Mouse (Mus musculus) MEL (cell line): ENCODE results near the gene Dcaf4. TPM values are rescaled to one million over a fixed set of nuclear protein-coding genes. Genes with fewer than 3 reads are reported as not detected.

ENCODE experiments used
- DNase-seq: peaks from one replicate; pipeline ENCODE4 v3.0.0; 2011; ENCODE audit warnings: low read depth, low spot score
- H3K27ac ChIP-seq: 2 replicates; pipeline ENCODE4 v1.5.1; 2012; ENCODE audit warnings: low read depth, mild to moderate bottlenecking, control low read depth, low read length, moderate library complexity; ENCODE audit not compliant: control insufficient read depth
- H3K27me3 ChIP-seq, 2 experiments: fragments of 150-350 bp in 1 of 2; sonication (generic) in 1 of 2; 2 replicates each; pipeline ENCODE4 v1.6.1; 2012; ENCODE audit warnings: low read length in 2 of 2, mild to moderate bottlenecking in 2 of 2, improper control_type of control experiment in 1 of 2, moderate library complexity in 1 of 2; ENCODE audit not compliant: insufficient read depth in 2 of 2, control insufficient read depth in 1 of 2
- H3K36me3 ChIP-seq, 2 experiments: 2 replicates each; pipeline ENCODE4 v1.6.1; 2012 to 2014; ENCODE audit warnings: low read length in 2 of 2, improper control_type of control experiment in 1 of 2, inconsistent platforms in 1 of 2, mild to moderate bottlenecking in 1 of 2; ENCODE audit not compliant: insufficient read depth in 2 of 2, control insufficient read depth in 1 of 2
- H3K4me1 ChIP-seq, 2 experiments: fragments of 150-350 bp in 1 of 2; sonication (generic) in 1 of 2; 2 replicates each; pipeline ENCODE4 v1.6.1; 2012; ENCODE audit warnings: low read length in 2 of 2, improper control_type of control experiment in 1 of 2, mild to moderate bottlenecking in 1 of 2; ENCODE audit not compliant: insufficient read depth in 2 of 2, control insufficient read depth in 1 of 2
- H3K4me3 ChIP-seq, 2 experiments: fragments of 150-350 bp in 1 of 2; sonication (generic) in 1 of 2; 2 replicates each; pipeline ENCODE4 v1.5.1; 2012; ENCODE audit warnings: low read depth in 2 of 2, low read length in 2 of 2, mild to moderate bottlenecking in 2 of 2, moderate library complexity in 2 of 2, control low read depth in 1 of 2, improper control_type of control experiment in 1 of 2; ENCODE audit not compliant: control insufficient read depth in 1 of 2, insufficient read depth in 1 of 2
- H3K79me2 ChIP-seq: 2 replicates; pipeline ENCODE4 v1.6.1; 2012; ENCODE audit warnings: mild to moderate bottlenecking, low read length, moderate library complexity; ENCODE audit not compliant: control insufficient read depth, poor library complexity, insufficient read depth
- H3K9ac ChIP-seq: 2 replicates; pipeline ENCODE4 v1.6.1; 2012; ENCODE audit warnings: low read depth, mild to moderate bottlenecking, control low read depth, low read length, moderate library complexity; ENCODE audit not compliant: control insufficient read depth, poor library complexity, severe bottlenecking
- H3K9me3 ChIP-seq: fragments of 150-350 bp; sonication (generic); replicated peaks from 2 replicates; pipeline ENCODE4 v1.6.1; 2012; ENCODE audit warnings: mild to moderate bottlenecking, low read length, improper control_type of control experiment, moderate library complexity; ENCODE audit not compliant: insufficient read depth
- BHLHE40 ChIP-seq: IDR thresholded peaks from 2 replicates; pipeline ENCODE4 v1.6.1; 2012; ENCODE audit warnings: low read depth, mild to moderate bottlenecking, inconsistent platforms, low read length, improper control_type of control experiment, borderline replicate concordance
- CHD1 ChIP-seq: IDR thresholded peaks from 2 replicates; pipeline ENCODE4 v1.6.1; 2012; ENCODE audit warnings: low read depth, mild to moderate bottlenecking, inconsistent platforms, low read length, improper control_type of control experiment
- CTCF ChIP-seq, 3 experiments: IDR thresholded peaks in 2 of 3; conservative IDR thresholded peaks in 1 of 3; 2 replicates each; pipeline ENCODE4 v1.5.1; 2011 to 2012; ENCODE audit warnings: low read length in 3 of 3, low read depth in 2 of 3, mild to moderate bottlenecking in 2 of 3, improper control_type of control experiment in 1 of 3, inconsistent platforms in 1 of 3, mixed read lengths in 1 of 3, moderate library complexity in 1 of 3; ENCODE audit not compliant: control insufficient read depth in 1 of 3, insufficient read depth in 1 of 3, poor library complexity in 1 of 3, severe bottlenecking in 1 of 3
- ELF1 ChIP-seq: IDR thresholded peaks from 2 replicates; pipeline ENCODE4 v1.6.1; 2014; ENCODE audit warnings: low read depth, mild to moderate bottlenecking, inconsistent platforms, low read length, improper control_type of control experiment, moderate library complexity
- ETS1 ChIP-seq: IDR thresholded peaks from 2 replicates; pipeline ENCODE4 v1.6.1; 2012; ENCODE audit warnings: low read depth, mild to moderate bottlenecking, inconsistent platforms, low read length, improper control_type of control experiment, moderate library complexity
- GABPA ChIP-seq: IDR thresholded peaks from 2 replicates; pipeline ENCODE4 v1.6.1; 2012; ENCODE audit warnings: low read depth, mild to moderate bottlenecking, inconsistent platforms, low read length, improper control_type of control experiment, moderate library complexity
- JUND ChIP-seq: IDR thresholded peaks from 2 replicates; pipeline ENCODE4 v1.6.1; 2011; ENCODE audit warnings: low read depth, mild to moderate bottlenecking, improper control_type of control experiment, low read length
- KAT2A ChIP-seq: conservative IDR thresholded peaks from 2 replicates; pipeline ENCODE4 v1.6.1; 2012; ENCODE audit warnings: low read depth, low read length, improper control_type of control experiment, inconsistent platforms
- MAFK ChIP-seq: IDR thresholded peaks from 2 replicates; pipeline ENCODE4 v1.6.1; 2011; ENCODE audit warnings: low read depth, mild to moderate bottlenecking, low read length, improper control_type of control experiment, borderline replicate concordance
- MAZ ChIP-seq: IDR thresholded peaks from 2 replicates; pipeline ENCODE4 v1.6.1; 2012; ENCODE audit warnings: low read depth, mild to moderate bottlenecking, inconsistent platforms, low read length, improper control_type of control experiment
- MXI1 ChIP-seq: IDR thresholded peaks from 2 replicates; pipeline ENCODE4 v1.6.1; 2011; ENCODE audit warnings: mild to moderate bottlenecking, low read depth, low read length, improper control_type of control experiment
- MYB ChIP-seq: IDR thresholded peaks from 2 replicates; pipeline ENCODE4 v1.6.1; 2011; ENCODE audit warnings: mild to moderate bottlenecking, low read depth, low read length, improper control_type of control experiment
- NRF1 ChIP-seq: IDR thresholded peaks from 2 replicates; pipeline ENCODE4 v1.6.1; 2014; ENCODE audit warnings: low read depth, mild to moderate bottlenecking, inconsistent platforms, low read length, improper control_type of control experiment, moderate library complexity; ENCODE audit not compliant: poor library complexity, insufficient read depth, severe bottlenecking
- POLR2A ChIP-seq, 2 experiments: IDR thresholded peaks; 2 replicates each; pipeline ENCODE4 v1.6.1; 2011 to 2012; ENCODE audit warnings: low read length in 2 of 2, mild to moderate bottlenecking in 2 of 2, control low read depth in 1 of 2, improper control_type of control experiment in 1 of 2, low read depth in 1 of 2, moderate library complexity in 1 of 2; ENCODE audit not compliant: control insufficient read depth in 1 of 2, insufficient read depth in 1 of 2, poor library complexity in 1 of 2
- POLR2AphosphoS2 ChIP-seq: IDR thresholded peaks from 2 replicates; pipeline ENCODE4 v1.6.1; 2011; ENCODE audit warnings: low read length, improper control_type of control experiment
- POLR2AphosphoS5 ChIP-seq: IDR thresholded peaks from 2 replicates; pipeline ENCODE4 v1.6.1; 2012; ENCODE audit warnings: low read depth, borderline replicate concordance, mild to moderate bottlenecking, inconsistent platforms, low read length, moderate library complexity, mixed read lengths
- RAD21 ChIP-seq: IDR thresholded peaks from 2 replicates; pipeline ENCODE4 v1.6.1; 2011; ENCODE audit warnings: mild to moderate bottlenecking, low read depth, low read length, improper control_type of control experiment
- RCOR1 ChIP-seq: IDR thresholded peaks from 2 replicates; pipeline ENCODE4 v1.6.1; 2012; ENCODE audit warnings: low read depth, mild to moderate bottlenecking, inconsistent platforms, low read length, improper control_type of control experiment
- SIN3A ChIP-seq: IDR thresholded peaks from 2 replicates; pipeline ENCODE4 v1.6.1; 2012; ENCODE audit warnings: low read length, improper control_type of control experiment, inconsistent platforms
- SMC3 ChIP-seq: IDR thresholded peaks from 2 replicates; pipeline ENCODE4 v1.6.1; 2011; ENCODE audit warnings: low read depth, low read length, improper control_type of control experiment
- TAL1 ChIP-seq: IDR thresholded peaks from 2 replicates; pipeline ENCODE4 v1.6.1; 2012; ENCODE audit warnings: mild to moderate bottlenecking, inconsistent platforms, low read length, moderate library complexity, mixed read lengths
- TBP ChIP-seq: IDR thresholded peaks from 2 replicates; pipeline ENCODE4 v1.8.0; 2011; ENCODE audit warnings: low read depth, low read length, improper control_type of control experiment
- USF1 ChIP-seq: IDR thresholded peaks from 2 replicates; pipeline ENCODE4 v1.6.1; 2014; ENCODE audit warnings: low read depth, mild to moderate bottlenecking, inconsistent platforms, low read length, improper control_type of control experiment, moderate library complexity
- ZC3H11A ChIP-seq: IDR thresholded peaks from 2 replicates; pipeline ENCODE4 v1.6.1; 2012; ENCODE audit warnings: low read depth, mild to moderate bottlenecking, inconsistent platforms, low read length, improper control_type of control experiment
- ZKSCAN1 ChIP-seq: IDR thresholded peaks from 2 replicates; pipeline ENCODE4 v1.6.1; 2012; ENCODE audit warnings: low read depth, mild to moderate bottlenecking, inconsistent platforms, low read length, improper control_type of control experiment, moderate library complexity
- ZNF384 ChIP-seq: IDR thresholded peaks from 2 replicates; pipeline ENCODE4 v1.6.1; 2012; ENCODE audit warnings: low read depth, mild to moderate bottlenecking, inconsistent platforms, low read length, improper control_type of control experiment
- polyA plus RNA-seq, 2 experiments: library from polyadenylated mRNA; stranded (reverse) in 1 of 2; unstranded in 1 of 2; fragments of >175 nt in 1 of 2; fragments of >200 nt in 1 of 2; gene quantifications; 2 replicates each; pipeline versions ENCODE4 v1.2.1 to v1.2.4; 2012; ENCODE audit warnings: low replicate concordance in 2 of 2, low read depth in 1 of 2; ENCODE audit not compliant: insufficient read length in 2 of 2, insufficient read depth in 1 of 2, missing spikeins in 1 of 2
- total RNA-seq: library from RNA; depleted of rRNA; stranded (reverse); fragments of 300-350 nt; gene quantifications from 2 replicates; pipeline ENCODE4 v1.2.3, GENCODE M21; 2012

Gene Dcaf4
- total and polyA plus RNA-seq, 3 experiments = 25.7 to 35.9 TPM; not detected in 1

DNA sequence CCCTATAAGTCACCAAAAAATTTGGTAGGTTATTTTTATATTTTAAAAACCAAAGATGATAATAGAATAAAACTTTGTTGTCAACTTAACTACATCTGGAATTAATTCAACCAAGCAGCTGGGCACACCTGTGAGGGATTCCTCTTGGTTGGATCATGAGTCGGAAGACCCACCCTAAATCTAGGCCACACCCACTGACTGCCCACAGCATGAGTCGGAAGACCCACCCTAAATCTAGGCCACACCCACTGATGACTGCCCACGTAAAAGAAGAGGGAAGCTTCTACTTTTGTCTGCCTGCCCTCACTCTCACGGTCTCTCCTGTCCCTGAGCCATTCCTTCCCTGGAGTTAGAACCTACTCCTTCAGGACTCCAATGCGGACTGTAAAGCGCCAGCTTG, 39.9 kb downstream of the Dcaf4 start:
- TF ChIP-seq BHLHE40 (no peak), USF1 (no peak), POLR2AphosphoS5 (no peak), MXI1 (no peak), NRF1 (no peak), RCOR1 (no peak), MYB (no peak), GABPA (no peak), RAD21 (no peak), ZC3H11A (no peak), CTCF (IDR thresholded peaks at IDR 0.05 in 2 of 3, conservative IDR thresholded peaks at IDR 0.05 in 1 of 3; ENCODE audit: control insufficient read depth in 1 of 3, insufficient read depth in 1 of 3, low read depth in 2 of 3, low read length in 3 of 3, poor library complexity in 1 of 3, severe bottlenecking in 1 of 3) (no peak), KAT2A (no peak), MAFK (no peak), ETS1 (no peak), MAZ (no peak), POLR2A (IDR thresholded peaks at IDR 0.05; ENCODE audit: control insufficient read depth in 1 of 2, insufficient read depth in 1 of 2, low read depth in 1 of 2, low read length in 2 of 2, poor library complexity in 1 of 2) (no peak), SMC3 (no peak), ZNF384 (no peak), JUND (no peak)
- no peaks in the 10 kb centered on the region for H3K27me3 ChIP-seq
- no peaks in the 10 kb centered on the region for H3K79me2 ChIP-seq
- H3K27ac ChIP-seq = no peak overlapping the region
- peak; percentile 71 for DNase-seq
- no peak overlapping the region for H3K4me3 ChIP-seq
- no peak overlapping the region for H3K9ac ChIP-seq
- H3K36me3 ChIP-seq = no peaks in the 10 kb centered on the region; a peak in 1 of 4 replicates
- no peaks in the 10 kb centered on the region for H3K4me1 ChIP-seq
- H3K9me3 ChIP-seq = no peaks in the 10 kb centered on the region

DNA sequence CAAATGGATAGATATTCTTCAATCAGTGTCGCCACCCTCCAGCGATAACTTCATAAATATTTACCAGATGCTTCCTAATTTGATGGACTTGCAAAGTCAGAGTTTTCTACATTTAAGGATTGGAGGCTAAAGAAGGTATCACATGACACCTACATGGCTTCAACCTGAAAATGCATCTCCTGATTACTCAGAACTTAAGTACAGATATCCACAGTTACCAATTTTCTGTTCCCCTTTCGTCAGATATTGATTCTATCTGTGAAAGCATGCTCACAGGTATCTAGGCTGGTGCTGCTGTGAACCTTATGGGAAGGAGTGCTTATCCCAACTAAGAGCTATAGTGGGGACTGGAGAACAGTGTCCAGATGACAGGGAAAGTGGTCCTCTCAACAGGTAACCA, 42.3 kb downstream of the Dcaf4 start:
- no peak overlapping the region for H3K9ac ChIP-seq
- H3K36me3 ChIP-seq = peaks cover 0 to 2% of the 10 kb centered on the region in 2 experiments; a peak in 1 of 4 replicates
- no peaks in the 10 kb centered on the region for H3K4me1 ChIP-seq
- no peaks in the 10 kb centered on the region for H3K9me3 ChIP-seq
- H3K4me3 ChIP-seq = no peak overlapping the region
- no peak overlapping the region for H3K27ac ChIP-seq
- no peaks in the 10 kb centered on the region for H3K27me3 ChIP-seq
- H3K79me2 ChIP-seq = no peaks in the 10 kb centered on the region
- DNase-seq = no peak
- TF ChIP-seq POLR2AphosphoS5 (no peak), RAD21 (no peak), RCOR1 (no peak), TAL1 (no peak), POLR2AphosphoS2 (no peak), ELF1 (no peak), TBP (no peak), MYB (no peak), JUND (no peak), KAT2A (no peak), MAZ (no peak), CHD1 (no peak), SIN3A (no peak), ZKSCAN1 (no peak)
